In genomic region chr3:59316077-59316476, GRCm38 (mm10) we compare ENCODE assay signal across 19 mouse cellular contexts. TPM values are rescaled to one million over a fixed set of nuclear protein-coding genes. Genes with fewer than 3 reads are reported as not detected.
A peak's percentile ranks its signal among the peaks of the same experiment; 100 is the strongest.
DNase-seq lines count a peak whose midpoint lies in the region; ATAC-seq lines count a peak whose summit lies in the region.
"Had no signal": no experiment of that assay in that cellular context is flagged by ENCODE, and none has a peak within 500 bp of the region (broad histone marks: within the 10 kb centered on the region; RNA-seq: fewer than 3 reads in every experiment).

No protein-coding gene starts in this region.

- H3K9ac ChIP-seq in liver, embryonic 16.5 days (ENCODE audit: low read depth, low read length) = no peak overlapping the region
- no peak overlapping the region for H3K9ac ChIP-seq in liver, embryonic 11.5 days (ENCODE audit: low read depth, low read length)
- no peak overlapping the region for H3K9ac ChIP-seq in stomach, embryonic 16.5 days (ENCODE audit: low read length)
- H3K9ac ChIP-seq: embryonic facial prominence, embryonic 13.5 days; forebrain, embryonic 12.5 days; hindbrain, embryonic 12.5 days had no signal

- H3K36me3 ChIP-seq in liver, embryonic 16.5 days (ENCODE audit: control insufficient read depth, insufficient read depth) = no peaks in the 10 kb centered on the region
- H3K36me3 ChIP-seq in liver, embryonic 11.5 days (ENCODE audit: control insufficient read depth, insufficient read depth, low read length) = no peaks in the 10 kb centered on the region; the same call in 1 of the 2 replicates
- 0 out of 2 replicates have a peak, but pooled peaks cover 8% of the 10 kb centered on the region for H3K36me3 ChIP-seq in stomach, embryonic 16.5 days (ENCODE audit: control insufficient read depth, insufficient read depth, low read length)

- no peak overlapping the region for H3K4me3 ChIP-seq in liver, embryonic 16.5 days (ENCODE audit: low read depth, low read length)
- H3K4me3 ChIP-seq in liver, embryonic 11.5 days (ENCODE audit: low read depth, low read length) = no peak overlapping the region
- H3K4me3 ChIP-seq in stomach, embryonic 16.5 days (replicated peaks; ENCODE audit: low read length) = no peak overlapping the region
- H3K4me3 ChIP-seq: embryonic facial prominence, embryonic 13.5 days; forebrain, embryonic 12.5 days; heart, adult 2 months; hindbrain, embryonic 12.5 days had no signal

- H3K27ac ChIP-seq in liver, embryonic 16.5 days (ENCODE audit: low read length) = no peak overlapping the region
- H3K27ac ChIP-seq in liver, embryonic 11.5 days (ENCODE audit: low read depth, low read length) = no peak overlapping the region
- no peak overlapping the region for H3K27ac ChIP-seq in stomach, embryonic 16.5 days (ENCODE audit: low read length)
- H3K27ac ChIP-seq: embryonic facial prominence, embryonic 13.5 days; forebrain, embryonic 12.5 days; heart, adult 2 months; hindbrain, embryonic 12.5 days had no signal

- ATAC-seq in liver, embryonic 16.5 days (ENCODE audit: low read depth) = peak; percentile 61
- no peak for ATAC-seq in liver, embryonic 11.5 days (replicated peaks; ENCODE audit: low FRiP score)
- ATAC-seq in stomach, embryonic 16.5 days (ENCODE audit: insufficient read depth, low FRiP score) = peak; percentile 47; the same call in 1 of the 2 replicates
- ATAC-seq: forebrain, embryonic 16.5 days had no signal

- H3K9me3 ChIP-seq in liver, embryonic 16.5 days (replicated peaks; ENCODE audit: control insufficient read depth, low read length) = no peaks in the 10 kb centered on the region
- no peaks in the 10 kb centered on the region for H3K9me3 ChIP-seq in liver, embryonic 11.5 days (ENCODE audit: control insufficient read depth, low read length)
- no peaks in the 10 kb centered on the region for H3K9me3 ChIP-seq in stomach, embryonic 16.5 days (replicated peaks; ENCODE audit: control insufficient read depth, low read length)
- H3K9me3 ChIP-seq: embryonic facial prominence, embryonic 13.5 days; forebrain, embryonic 12.5 days; hindbrain, embryonic 12.5 days had no signal

- no peaks in the 10 kb centered on the region for H3K27me3 ChIP-seq in liver, embryonic 16.5 days (ENCODE audit: control insufficient read depth, insufficient read depth, low read depth, low read length)
- H3K27me3 ChIP-seq in liver, embryonic 11.5 days (replicated peaks; ENCODE audit: control insufficient read depth, insufficient read depth, low read length) = no peaks in the 10 kb centered on the region
- no peaks in the 10 kb centered on the region for H3K27me3 ChIP-seq in stomach, embryonic 16.5 days (ENCODE audit: control insufficient read depth, insufficient read depth, low read length)
- H3K27me3 ChIP-seq: embryonic facial prominence, embryonic 13.5 days; forebrain, embryonic 12.5 days; hindbrain, embryonic 12.5 days had no signal

- no peak overlapping the region for H3K4me2 ChIP-seq in liver, embryonic 16.5 days (ENCODE audit: low read depth, low read length)
- no peak overlapping the region for H3K4me2 ChIP-seq in liver, embryonic 11.5 days
- no peak overlapping the region for H3K4me2 ChIP-seq in stomach, embryonic 16.5 days (ENCODE audit: low read depth, low read length)
- H3K4me2 ChIP-seq: embryonic facial prominence, embryonic 13.5 days; forebrain, embryonic 12.5 days; heart, embryonic 11.5 days; hindbrain, embryonic 12.5 days had no signal

- DNase-seq in liver, embryonic 11.5 days (ENCODE audit: low spot score) = no peak
- DNase-seq in lung, postnatal 36 days = peak; percentile 16
- no peak for DNase-seq in lung, postnatal 10 days
- no peak for DNase-seq in thymus, postnatal 14 days
- DNase-seq: adrenal gland, adult 2 months; adrenal gland, postnatal 25 days; cerebellum, adult 18-20 months; cerebellum, adult 9-11 months; cerebellum, postnatal 36 days; gastrocnemius, postnatal 10 days; heart, adult 2 months; heart, postnatal 36 days had no signal

- 65% methylated on average over 7 of the region's 7 CpGs for WGBS in liver, embryonic 16.5 days (ENCODE audit: insufficient replicate concordance)
- 83% methylated on average over 7 of the region's 7 CpGs for WGBS in liver, embryonic 11.5 days
- 61% methylated on average over 7 of the region's 7 CpGs for WGBS in stomach, embryonic 16.5 days

- no peaks in the 10 kb centered on the region for H3K4me1 ChIP-seq in liver, embryonic 16.5 days (ENCODE audit: control insufficient read depth, low read depth, low read length)
- no peaks in the 10 kb centered on the region for H3K4me1 ChIP-seq in liver, embryonic 11.5 days (replicated peaks; ENCODE audit: control insufficient read depth, insufficient read depth, low read length)
- no peaks in the 10 kb centered on the region for H3K4me1 ChIP-seq in stomach, embryonic 16.5 days (ENCODE audit: control insufficient read depth, insufficient read depth, low read length)
- H3K4me1 ChIP-seq: embryonic facial prominence, embryonic 13.5 days; forebrain, embryonic 12.5 days; hindbrain, embryonic 12.5 days had no signal

RNA-seq across cellular contexts. Expression of gene Igsf10, which starts 28.1 kb away (rescaled TPM):
- 0.55 and 0.76 TPM in 2 replicates for polyA plus RNA-seq in liver, embryonic 16.5 days (2015; fragmentation: Nextera tagmentation; extraction: Ambion mirVana)
- 1.1 and 1.2 TPM in 2 replicates for polyA plus RNA-seq in liver, embryonic 11.5 days (2014; fragmentation: Nextera tagmentation; extraction: Ambion mirVana)
- 10.3 and 10.8 TPM in 2 replicates for polyA plus RNA-seq in stomach, embryonic 16.5 days (2015; fragmentation: Nextera tagmentation; extraction: Ambion mirVana)

RNA-seq across cellular contexts. Expression of gene P2ry12, which starts 53.4 kb away (rescaled TPM):
- 3.1 and 3.6 TPM in 2 replicates for polyA plus RNA-seq in liver, embryonic 16.5 days (2015; fragmentation: Nextera tagmentation; extraction: Ambion mirVana)
- polyA plus RNA-seq in liver, embryonic 11.5 days (2014; fragmentation: Nextera tagmentation; extraction: Ambion mirVana) = 1.9 and 2.2 TPM in 2 replicates
- 2.6 and 3.1 TPM in 2 replicates for polyA plus RNA-seq in stomach, embryonic 16.5 days (2015; fragmentation: Nextera tagmentation; extraction: Ambion mirVana)
